Mouse (Mus musculus) neural tube, embryonic 12.5 days (tissue): ENCODE data around the gene Gpr88. TPM values are rescaled to one million over a fixed set of nuclear protein-coding genes. Genes with fewer than 3 reads are reported as not detected.
"Not testable (repeated sequence)": the region's sequence is repeated elsewhere in the genome, so short reads cannot be mapped to it uniquely, and the experiment has no call there.

Experiments used
- ATAC-seq: fragments of 200-750 bp; cut with Nextera tagmentation; 2 replicates; pipeline ENCODE4 v1.8.0; 2017; ENCODE audit warnings: low read depth, mild to moderate bottlenecking, moderate TSS enrichment, moderate library complexity; ENCODE audit not compliant: low FRiP score
- H3K27ac ChIP-seq: fragments of 300-500 bp; sonication (generic); 2 replicates; pipeline ENCODE4 v1.5.1; 2016
- H3K27me3 ChIP-seq: fragments of 300-500 bp; sonication (generic); replicated peaks from 2 replicates; pipeline ENCODE4 v1.6.1; 2016; ENCODE audit warnings: mild to moderate bottlenecking
- H3K36me3 ChIP-seq: fragments of 300-500 bp; sonication (generic); 2 replicates; pipeline ENCODE4 v1.6.1; 2016; ENCODE audit warnings: mild to moderate bottlenecking
- H3K4me1 ChIP-seq: fragments of 300-500 bp; sonication (generic); 2 replicates; pipeline ENCODE4 v1.6.1; 2016
- H3K4me2 ChIP-seq: fragments of 300-500 bp; sonication (generic); replicated peaks from 2 replicates; pipeline ENCODE4 v1.6.1; 2016; ENCODE audit warnings: mild to moderate bottlenecking
- H3K4me3 ChIP-seq: fragments of 300-500 bp; sonication (generic); 2 replicates; pipeline ENCODE4 v1.5.1; 2016
- H3K9ac ChIP-seq: fragments of 300-500 bp; sonication (generic); 2 replicates; pipeline ENCODE4 v1.6.1; 2016; ENCODE audit warnings: mild to moderate bottlenecking
- H3K9me3 ChIP-seq: fragments of 300-500 bp; sonication (generic); 2 replicates; pipeline ENCODE4 v1.6.1; 2016; ENCODE audit warnings: mild to moderate bottlenecking
- WGBS: fragments of 180-500 bp; shearing (Covaris S2); methylation state at CpG from one replicate; pipeline ENCODE4 v1.1.7; 2016; 5-methylcytosine and 5-hydroxymethylcytosine counted together
- polyA plus RNA-seq: library from polyadenylated mRNA; unstranded; fragments of >200 nt; fragmentation: Nextera tagmentation; extraction: Ambion mirVana; gene quantifications from 2 replicates; pipeline ENCODE4 v1.2.1, GENCODE M21; 2016

Gene Gpr88
- polyA plus RNA-seq, 1 experiment from 2014 or later: 1.6 TPM

DNA sequence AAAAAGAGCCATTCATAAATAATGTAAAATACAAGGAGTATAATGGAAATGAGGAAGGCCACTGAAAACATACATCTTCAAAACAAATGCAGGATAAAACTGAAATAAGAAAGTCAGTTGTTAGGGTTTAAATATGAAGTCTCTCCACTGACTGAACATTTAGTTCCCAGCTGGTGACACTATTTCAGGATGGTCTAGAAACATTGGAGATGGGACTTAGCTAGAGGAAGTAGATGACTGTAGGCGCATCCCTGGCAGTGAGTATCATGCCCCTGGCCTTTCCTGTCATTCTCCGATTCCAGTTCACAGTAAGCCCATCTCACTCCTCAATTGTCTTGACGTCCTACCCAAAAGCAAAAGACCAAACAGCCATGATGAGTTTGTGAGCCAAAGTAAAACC is 19.8 kb downstream of the Gpr88 start:
- Histone ChIP-seq H3K4me3 (no peak overlapping the region), H3K27ac (no peak overlapping the region), H3K4me1 (no peaks in the 10 kb centered on the region), H3K9me3 (no peaks in the 10 kb centered on the region), H3K27me3 (no peaks in the 10 kb centered on the region), H3K9ac (no peak overlapping the region), H3K4me2 (no peak overlapping the region), H3K36me3 (no peaks in the 10 kb centered on the region)
- ATAC-seq: no peak
- WGBS: 81% methylated on average over 3 of the region's 3 CpGs

DNA sequence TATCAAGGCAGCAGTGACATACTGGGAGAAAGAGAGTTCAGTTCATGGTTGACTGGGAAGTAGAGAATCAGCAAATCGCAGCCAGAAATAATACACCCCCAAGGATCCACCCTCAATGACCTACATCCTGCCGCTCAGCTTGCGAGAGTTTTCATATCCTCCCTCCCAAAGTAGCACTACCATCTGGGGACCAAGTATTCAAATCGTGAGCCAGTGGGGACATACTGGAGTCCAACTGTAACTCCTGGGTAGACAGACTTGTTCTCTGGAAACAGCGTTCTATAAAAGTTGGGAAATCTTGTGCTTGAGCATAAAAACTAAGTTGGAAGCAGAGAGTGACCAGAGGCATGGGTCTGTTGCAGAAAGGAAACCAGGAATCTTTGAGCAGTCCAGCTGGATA is 20.5 kb downstream of the Gpr88 start:
- no peaks in the 10 kb centered on the region for H3K36me3 ChIP-seq
- H3K9ac ChIP-seq: no peak overlapping the region
- H3K4me1 ChIP-seq: no peaks in the 10 kb centered on the region
- no peak overlapping the region for H3K4me3 ChIP-seq
- no peak overlapping the region for H3K4me2 ChIP-seq
- H3K27ac ChIP-seq: no peak overlapping the region
- H3K27me3 ChIP-seq: no peaks in the 10 kb centered on the region
- WGBS: 80% methylated on average over 5 of the region's 5 CpGs
- no peaks in the 10 kb centered on the region for H3K9me3 ChIP-seq
- ATAC-seq: no peak

DNA sequence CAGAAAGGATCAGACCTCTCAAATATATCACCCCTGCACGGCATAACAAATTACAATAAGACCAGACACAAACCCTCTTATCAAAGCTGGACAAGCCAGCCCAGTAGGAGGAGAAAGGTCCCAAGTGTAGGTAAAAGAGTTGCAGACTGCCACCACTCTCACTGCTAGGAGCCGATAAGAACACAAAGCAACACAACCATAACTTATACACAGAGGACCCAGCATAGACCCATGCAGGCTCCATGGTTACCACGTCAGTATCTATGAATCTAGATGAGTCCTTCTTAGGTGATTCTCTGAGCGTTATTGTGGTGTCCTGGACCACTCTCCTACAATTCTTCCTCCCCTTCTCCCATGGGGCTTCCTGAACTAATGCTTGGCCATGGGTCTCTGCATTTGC is 24.0 kb downstream of the Gpr88 start:
- 69% methylated on average over 4 of the region's 4 CpGs for WGBS
- ATAC-seq: no peak

DNA sequence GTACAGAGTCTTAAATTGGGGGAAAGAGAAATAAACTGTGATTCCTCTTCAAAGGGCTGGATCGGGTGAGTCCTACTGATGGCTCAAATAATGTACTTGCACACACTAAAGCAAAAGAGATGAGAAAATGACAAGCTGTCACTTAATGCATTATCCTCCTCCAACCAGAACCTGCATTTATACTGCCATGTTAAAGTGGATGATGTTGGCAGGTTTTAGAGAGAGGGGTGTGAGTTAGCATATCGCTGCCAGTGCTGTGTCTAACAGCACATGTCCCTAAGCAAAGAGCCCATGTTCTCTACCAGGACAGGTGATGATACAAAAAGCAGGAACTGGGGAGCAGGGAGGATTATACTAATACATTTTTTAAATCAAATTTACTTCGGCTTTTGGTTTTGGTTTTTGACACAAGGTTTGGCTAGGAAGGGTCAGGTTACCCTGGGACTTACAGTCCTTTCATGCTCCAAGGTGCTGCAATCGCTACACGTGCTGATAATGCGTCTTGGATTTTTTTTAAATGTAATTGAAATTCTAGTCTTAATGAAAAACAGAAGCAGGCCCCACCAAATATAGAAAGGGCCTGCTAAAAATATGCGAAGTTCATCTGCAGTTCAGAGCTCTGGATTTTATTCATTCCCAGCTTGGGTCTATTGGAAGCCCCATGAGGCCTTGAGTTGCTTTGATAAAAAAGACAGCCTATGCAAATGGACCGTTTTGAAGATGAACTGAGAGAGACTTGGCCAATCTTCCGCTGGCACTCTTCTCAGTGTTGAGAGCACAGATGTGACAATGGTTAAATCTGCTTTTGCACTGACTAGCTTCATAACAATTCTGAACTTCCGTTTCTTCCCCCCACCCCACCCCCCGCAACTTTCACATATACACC is 24.7 kb downstream of the Gpr88 start:
- Histone ChIP-seq H3K9ac (no peak overlapping the region), H3K4me1 (no peaks in the 10 kb centered on the region), H3K4me3 (no peak overlapping the region), H3K36me3 (no peaks in the 10 kb centered on the region), H3K4me2 (no peak overlapping the region), H3K9me3 (no peaks in the 10 kb centered on the region), H3K27me3 (no peaks in the 10 kb centered on the region), H3K27ac (no peak overlapping the region)
- no peak for ATAC-seq
- 56% methylated on average over 11 of the region's 11 CpGs for WGBS

More for the DNA sequence above, 24.0 kb downstream of the Gpr88 start:
- no peaks in the 10 kb centered on the region for H3K27me3 ChIP-seq
- no peak overlapping the region for H3K9ac ChIP-seq
- H3K9me3 ChIP-seq: no peaks in the 10 kb centered on the region
- H3K4me1 ChIP-seq: no peaks in the 10 kb centered on the region
- no peak overlapping the region for H3K4me3 ChIP-seq
- no peak overlapping the region for H3K4me2 ChIP-seq
- no peak overlapping the region for H3K27ac ChIP-seq
- H3K36me3 ChIP-seq: no peaks in the 10 kb centered on the region

DNA sequence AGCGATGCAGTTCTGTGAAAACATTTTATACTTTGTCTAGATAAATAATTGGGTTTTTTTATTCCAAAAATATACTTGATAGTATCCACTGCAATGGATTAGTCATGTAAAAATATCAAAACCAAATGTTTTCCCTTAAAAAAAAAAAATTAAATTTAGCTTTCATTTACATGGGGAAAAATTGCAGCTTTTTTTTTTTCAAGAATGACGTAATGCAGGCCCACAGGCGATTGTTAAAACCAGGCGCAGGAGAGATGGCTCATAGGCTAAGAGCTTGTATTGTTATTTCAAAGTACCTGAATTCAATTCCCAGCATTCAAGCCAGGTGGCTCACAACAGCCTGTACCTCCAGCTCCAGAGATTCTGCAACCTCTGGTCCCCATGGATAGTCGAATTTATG is 25.9 kb downstream of the Gpr88 start:
- H3K9me3 ChIP-seq: no peaks in the 10 kb centered on the region
- H3K4me3 ChIP-seq: no peak overlapping the region
- 86% methylated on average over 5 of the region's 5 CpGs for WGBS
- H3K4me2 ChIP-seq: no peak overlapping the region
- no peak overlapping the region for H3K9ac ChIP-seq
- no peaks in the 10 kb centered on the region for H3K36me3 ChIP-seq
- no peak overlapping the region for H3K27ac ChIP-seq
- ATAC-seq: no peak
- no peaks in the 10 kb centered on the region for H3K27me3 ChIP-seq
- peaks cover 4% of the 10 kb centered on the region for H3K4me1 ChIP-seq

DNA sequence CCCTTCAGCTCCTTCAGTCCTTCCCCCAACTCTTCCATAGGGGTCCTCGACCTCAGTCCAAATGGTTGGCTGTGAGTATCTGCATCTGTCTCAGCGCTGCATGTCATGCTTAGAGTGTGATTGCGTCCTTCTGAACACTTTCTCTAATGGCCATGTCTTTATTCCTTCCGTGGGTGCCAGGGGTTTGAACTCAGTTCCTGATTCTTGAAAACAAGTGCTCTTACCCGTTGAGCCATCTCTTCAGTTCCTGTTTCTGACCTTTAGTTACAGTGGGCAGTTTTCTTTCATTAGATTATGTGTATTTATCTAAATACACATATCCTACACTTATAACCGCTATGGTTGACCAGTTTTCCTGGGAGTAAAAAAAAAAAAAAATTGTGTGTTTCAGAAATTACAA is 26.4 kb downstream of the Gpr88 start:
- ATAC-seq: no peak
- Histone ChIP-seq H3K27ac (no peak overlapping the region), H3K4me2 (no peak overlapping the region), H3K27me3 (no peaks in the 10 kb centered on the region), H3K36me3 (no peaks in the 10 kb centered on the region), H3K4me1 (peaks cover 5% of the 10 kb centered on the region), H3K9me3 (no peaks in the 10 kb centered on the region), H3K9ac (no peak overlapping the region), H3K4me3 (no peak overlapping the region)
- 88% methylated on average over 6 of the region's 6 CpGs for WGBS

DNA sequence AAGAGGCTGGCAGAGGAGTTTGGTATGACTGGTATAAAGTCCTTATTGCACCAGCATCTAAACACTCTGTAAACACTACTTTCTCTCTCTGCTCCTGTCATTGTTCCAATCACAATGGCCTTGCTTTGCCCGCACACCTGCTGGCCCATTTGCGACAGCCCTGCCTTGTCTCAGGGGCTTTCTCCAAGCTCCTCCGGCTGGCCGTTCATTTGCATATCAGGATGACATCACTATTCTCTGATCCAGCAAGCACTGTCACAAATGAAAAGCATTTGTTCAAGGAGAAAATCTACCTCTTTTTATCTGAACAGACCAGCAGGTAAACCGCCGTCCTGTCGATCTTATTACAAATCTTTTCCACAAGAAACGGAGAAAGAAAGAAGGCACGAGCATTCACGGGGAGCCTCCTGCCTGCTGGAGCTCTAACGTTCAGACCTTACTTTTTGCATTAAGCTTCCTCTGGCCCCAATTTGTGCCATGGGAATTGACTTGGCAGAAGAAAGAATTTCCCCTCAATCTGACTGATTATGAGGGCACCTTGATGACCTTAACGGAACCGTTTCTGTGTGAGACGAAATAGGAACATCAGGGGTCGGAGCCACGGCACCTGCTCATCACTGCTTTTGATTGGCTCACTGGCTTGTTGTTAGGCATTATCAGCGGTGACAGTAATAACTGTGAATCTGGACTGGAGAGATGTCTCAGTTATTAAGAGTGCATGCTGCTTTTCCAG is 30.6 kb downstream of the Gpr88 start:
- H3K4me3 ChIP-seq: peak overlapping the region; percentile 15
- H3K9me3 ChIP-seq: no peaks in the 10 kb centered on the region
- H3K27me3 ChIP-seq: no peaks in the 10 kb centered on the region
- WGBS: 30% methylated on average over 17 of the region's 17 CpGs
- H3K9ac ChIP-seq: 0 out of 2 replicates have a peak overlapping the region, but pooled peaks have one; percentile 5
- ATAC-seq: peak; percentile 67
- no peaks in the 10 kb centered on the region for H3K36me3 ChIP-seq
- peaks cover 5% of the 10 kb centered on the region for H3K4me1 ChIP-seq
- peak overlapping the region; percentile 50 for H3K4me2 ChIP-seq
- no peak overlapping the region for H3K27ac ChIP-seq

DNA sequence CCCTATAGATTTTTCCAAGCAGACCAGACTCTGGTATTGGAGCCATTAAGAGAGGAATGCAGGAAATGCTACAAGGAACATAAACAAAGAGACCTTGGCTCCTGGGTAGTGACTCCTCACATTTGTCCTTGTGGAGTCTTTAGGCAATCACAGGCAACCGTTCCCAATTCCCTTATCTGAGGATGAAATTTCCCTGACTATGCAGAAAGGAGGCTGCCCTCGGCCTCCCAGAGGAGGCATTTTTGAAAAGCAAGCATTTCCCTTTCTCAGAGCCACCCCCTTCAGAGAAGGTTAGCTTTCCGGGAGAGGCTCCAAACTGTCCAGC is 31.7 kb downstream of the Gpr88 start:
- WGBS: 38% methylated on average over 3 of the region's 3 CpGs
- Histone ChIP-seq H3K9me3 (no peaks in the 10 kb centered on the region), H3K27ac (no peak overlapping the region), H3K27me3 (no peaks in the 10 kb centered on the region), H3K4me3 (no peak overlapping the region), H3K36me3 (no peaks in the 10 kb centered on the region), H3K9ac (no peak overlapping the region), H3K4me2 (no peak overlapping the region), H3K4me1 (peaks cover 5% of the 10 kb centered on the region)
- no peak for ATAC-seq

DNA sequence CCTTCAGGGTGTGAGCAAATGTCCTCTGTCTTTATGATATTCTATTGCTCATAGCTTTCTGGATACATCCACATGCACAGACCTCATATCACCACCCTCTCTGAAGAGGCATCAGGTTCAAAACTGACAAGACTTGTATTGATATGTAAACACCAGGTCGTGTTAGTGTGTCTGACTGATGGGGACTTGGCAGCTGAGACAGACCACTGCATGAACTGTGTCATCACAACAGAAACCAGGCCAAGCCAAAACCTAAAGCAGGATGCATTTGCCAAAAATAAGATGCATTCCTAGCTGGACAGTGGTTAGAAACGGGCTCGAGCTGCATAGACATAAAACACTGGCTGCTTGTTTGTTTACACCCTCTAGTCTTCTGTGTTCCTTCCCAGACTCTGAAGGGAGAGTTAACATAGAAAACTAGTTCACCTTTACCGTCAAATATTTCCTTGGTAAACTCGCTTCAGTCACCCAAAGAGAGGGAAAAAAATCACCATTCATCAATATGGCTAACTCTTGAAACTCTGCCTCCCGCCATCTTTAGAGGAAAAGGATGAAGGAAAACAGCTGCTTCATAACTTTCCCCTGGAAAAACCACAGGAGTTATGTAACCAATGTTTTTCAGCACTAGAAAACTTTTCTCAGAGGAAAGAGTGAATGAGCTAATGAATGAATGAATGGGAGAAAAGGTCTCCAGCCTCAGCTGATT is 32.2 kb downstream of the Gpr88 start:
- no peak overlapping the region for H3K4me2 ChIP-seq
- WGBS: 77% methylated on average over 6 of the region's 6 CpGs
- no peak for ATAC-seq

DNA sequence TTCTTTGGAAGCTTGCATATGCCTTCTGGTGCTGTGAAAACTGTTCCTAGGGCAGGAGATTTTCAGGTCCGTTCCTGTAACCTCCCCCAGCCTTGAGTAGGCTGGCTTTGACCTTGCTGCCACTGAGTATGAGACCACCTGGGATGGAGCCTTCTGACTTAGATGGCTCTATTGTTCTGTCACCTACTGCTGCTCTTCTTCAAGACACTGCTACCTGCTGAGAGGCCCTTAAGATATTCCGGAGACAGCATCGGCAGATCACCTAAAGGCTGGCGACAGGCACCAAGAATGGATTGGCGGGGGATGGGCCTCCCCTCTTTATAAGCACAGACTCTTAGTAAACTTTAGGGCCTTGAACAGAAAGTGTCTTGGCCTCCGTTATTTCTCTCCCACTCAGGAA is 35.9 kb downstream of the Gpr88 start:
- H3K27ac ChIP-seq, H3K4me3 ChIP-seq, H3K9me3 ChIP-seq, H3K27me3 ChIP-seq, H3K4me1 ChIP-seq, H3K9ac ChIP-seq, H3K4me2 ChIP-seq, ATAC-seq, H3K36me3 ChIP-seq: not testable (repeated sequence)
- WGBS: 58% methylated on average over 6 of the region's 6 CpGs

More for the DNA sequence above, 32.2 kb downstream of the Gpr88 start:
- H3K4me3 ChIP-seq: no peak overlapping the region
- H3K9me3 ChIP-seq: no peaks in the 10 kb centered on the region
- H3K36me3 ChIP-seq: no peaks in the 10 kb centered on the region
- no peak overlapping the region for H3K9ac ChIP-seq
- no peak overlapping the region for H3K27ac ChIP-seq
- H3K27me3 ChIP-seq: no peaks in the 10 kb centered on the region
- peaks cover 5% of the 10 kb centered on the region for H3K4me1 ChIP-seq

DNA sequence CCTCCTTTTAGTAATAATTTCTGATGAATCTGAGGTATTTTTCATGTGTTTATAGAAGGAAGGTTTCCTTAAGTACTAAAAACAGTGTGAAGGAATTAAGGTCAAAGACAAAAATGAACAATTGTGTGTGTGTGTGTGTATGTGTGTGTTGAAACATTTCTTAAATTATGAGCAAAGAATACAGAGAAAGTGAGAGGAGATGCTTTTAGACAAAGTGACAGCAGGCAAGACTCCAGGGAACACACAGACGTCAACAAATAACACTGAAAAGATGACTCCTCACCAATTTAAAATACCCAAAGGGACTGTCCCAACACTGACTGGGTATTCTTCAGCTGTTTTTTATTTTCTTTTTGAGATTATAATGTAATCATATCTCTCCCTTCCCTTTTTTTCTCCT is 37.0 kb downstream of the Gpr88 start:
- no peaks in the 10 kb centered on the region for H3K4me1 ChIP-seq
- H3K36me3 ChIP-seq: no peaks in the 10 kb centered on the region
- H3K9ac ChIP-seq: no peak overlapping the region
- 76% methylated on average over 1 of the region's 1 CpGs for WGBS
- no peaks in the 10 kb centered on the region for H3K9me3 ChIP-seq
- H3K4me3 ChIP-seq: no peak overlapping the region
- no peak overlapping the region for H3K27ac ChIP-seq
- no peaks in the 10 kb centered on the region for H3K27me3 ChIP-seq
- H3K4me2 ChIP-seq: no peak overlapping the region
- ATAC-seq: no peak

DNA sequence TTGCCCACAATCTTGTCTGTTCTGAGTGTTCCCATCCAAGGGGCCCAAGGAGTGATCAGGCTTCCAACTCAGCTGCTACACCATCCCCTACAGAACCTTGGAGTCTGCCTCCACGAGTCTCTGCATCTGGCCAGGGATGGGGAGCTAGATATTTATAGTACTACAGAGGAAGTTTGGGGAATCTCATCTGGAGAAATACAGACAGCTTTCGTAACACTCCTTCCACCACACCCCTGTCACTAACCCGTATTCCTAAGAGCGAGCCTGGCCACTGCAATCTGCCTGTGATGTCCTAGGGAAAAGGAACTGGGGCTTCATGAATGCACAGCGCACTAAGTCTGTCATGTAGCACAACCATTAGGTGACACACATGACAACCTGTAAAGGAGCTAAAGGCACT is 41.7 kb downstream of the Gpr88 start:
- ATAC-seq: no peak
- H3K27ac ChIP-seq: no peak overlapping the region

More for the DNA sequence above, 41.7 kb downstream of the Gpr88 start:
- no peaks in the 10 kb centered on the region for H3K27me3 ChIP-seq
- 86% methylated on average over 5 of the region's 5 CpGs for whole genome bisulfite sequencing
- H3K4me1 ChIP-seq: no peaks in the 10 kb centered on the region
- H3K9ac ChIP-seq: no peak overlapping the region
- H3K4me2 ChIP-seq: no peak overlapping the region
- no peaks in the 10 kb centered on the region for H3K9me3 ChIP-seq
- H3K4me3 ChIP-seq: no peak overlapping the region
- no peaks in the 10 kb centered on the region for H3K36me3 ChIP-seq
